Mouse (Mus musculus) heart, postnatal 0 days (tissue): Measurements from ENCODE around the gene Tm4sf4. TPM values are rescaled to one million over a fixed set of nuclear protein-coding genes. Genes with fewer than 3 reads are reported as not detected.

Experiments used
- ATAC-seq: fragments of 200-750 bp; cut with Nextera tagmentation; 2 replicates; pipeline ENCODE4 v1.8.0; 2017; ENCODE audit warnings: low read depth, moderate number of reproducible peaks, moderate library complexity; ENCODE audit not compliant: insufficient read depth
- DNase-seq: peaks from one replicate; pipeline ENCODE4 v3.0.0-alpha.2; 2016; ENCODE audit warnings: low spot score
- H3K27ac ChIP-seq: fragments of 300-500 bp; sonication (generic); 2 replicates; pipeline ENCODE4 v1.5.1; 2014; ENCODE audit warnings: low read depth, mild to moderate bottlenecking
- H3K27me3 ChIP-seq: fragments of 300-500 bp; sonication (generic); 2 replicates; pipeline ENCODE4 v1.6.1; 2014; ENCODE audit warnings: low read length, mixed read lengths; ENCODE audit not compliant: control insufficient read depth, insufficient read depth
- H3K36me3 ChIP-seq: fragments of 300-500 bp; sonication (generic); replicated peaks from 2 replicates; pipeline ENCODE4 v1.6.1; 2014; ENCODE audit warnings: low read length, mixed read lengths; ENCODE audit not compliant: control insufficient read depth, insufficient read depth
- H3K4me1 ChIP-seq: fragments of 300-500 bp; sonication (generic); 2 replicates; pipeline ENCODE4 v1.6.1; 2014; ENCODE audit warnings: antibody characterized with exemption; ENCODE audit not compliant: control insufficient read depth, insufficient read depth
- H3K4me2 ChIP-seq: fragments of 300-500 bp; sonication (generic); 2 replicates; pipeline ENCODE4 v1.6.1; 2014; ENCODE audit warnings: low read depth, mild to moderate bottlenecking, low read length, moderate library complexity
- H3K4me3 ChIP-seq: fragments of 300-500 bp; sonication (generic); 2 replicates; pipeline ENCODE4 v1.5.1; 2014; ENCODE audit warnings: low read depth, low read length
- H3K9ac ChIP-seq: fragments of 300-500 bp; sonication (generic); replicated peaks from 2 replicates; pipeline ENCODE4 v1.6.1; 2014; ENCODE audit warnings: low read depth, low read length, mixed read lengths
- H3K9me3 ChIP-seq: fragments of 300-500 bp; sonication (generic); replicated peaks from 2 replicates; pipeline ENCODE4 v1.6.1; 2016; ENCODE audit warnings: low read length; ENCODE audit not compliant: control insufficient read depth
- CTCF ChIP-seq: IDR thresholded peaks from 2 replicates; pipeline ENCODE4 v1.5.1; 2016; ENCODE audit warnings: antibody characterized with exemption, control low read depth, low read depth
- EP300 ChIP-seq: IDR thresholded peaks from 2 replicates; pipeline ENCODE4 v1.6.1; 2016; ENCODE audit warnings: antibody characterized with exemption, low read depth
- WGBS: fragments of 180-500 bp; shearing (Covaris S2); extraction: QIAGEN DNeasy Blood & Tissue Kit; methylation state at CpG from one replicate; pipeline ENCODE4 v1.1.7; 2014; 5-methylcytosine and 5-hydroxymethylcytosine counted together
- polyA plus RNA-seq: library from polyadenylated mRNA; unstranded; fragments of >200 nt; fragmentation: Nextera tagmentation; extraction: Ambion mirVana; gene quantifications from 2 replicates; pipeline ENCODE4 v1.2.1, GENCODE M21; 2015
- total RNA-seq: library from RNA; depleted of rRNA; stranded (reverse); fragments of >200 nt; gene quantifications from 2 replicates; pipeline ENCODE4 v1.2.3, GENCODE M21; 2014; ENCODE audit warnings: low replicate concordance; rRNA removed

Tm4sf4 gene
- total RNA-seq (0.92 TPM in 1 of 2 replicates, not detected in the other), polyA plus RNA-seq (0.73 and 1.2 TPM in 2 replicates)

GRCm38 (mm10) chr3:57425089-57425730, at the start of gene Tm4sf4:
Tm4sf4 (plus strand) TSS chr3:57425314.
- DNase-seq (no peak), ATAC-seq (no peak)
- H3K27ac ChIP-seq, result no peak within 1 kb of the TSS
- H3K4me2 ChIP-seq, result no peak within 1 kb of the TSS
- no peaks in the 10 kb centered on the region for H3K27me3 ChIP-seq
- no peak within 1 kb of the TSS for H3K9ac ChIP-seq
- H3K4me3 ChIP-seq, result no peak within 1 kb of the TSS
- H3K36me3 ChIP-seq, result no peaks in the 10 kb centered on the region
- 58% methylated on average over 10 of the region's 10 CpGs for WGBS
- H3K9me3 ChIP-seq, result no peaks in the 10 kb centered on the region
- no peak for TF ChIP-seq EP300
- TF ChIP-seq CTCF, result no peak
- H3K4me1 ChIP-seq, result peaks cover 26% of the 10 kb centered on the region

GRCm38 (mm10) chr3:57386423-57386822, 38.7 kb upstream of the Tm4sf4 start:
- no peak overlapping the region for H3K4me3 ChIP-seq
- no peaks in the 10 kb centered on the region for H3K36me3 ChIP-seq
- H3K4me2 ChIP-seq, result no peak overlapping the region
- no peak overlapping the region for H3K27ac ChIP-seq
- H3K9me3 ChIP-seq, result no peaks in the 10 kb centered on the region
- no peak for TF ChIP-seq CTCF
- TF ChIP-seq EP300, result no peak
- H3K9ac ChIP-seq, result no peak overlapping the region
- ATAC-seq, result no peak
- H3K27me3 ChIP-seq, result no peaks in the 10 kb centered on the region
- 50% methylated on average over 6 of the region's 6 CpGs for WGBS
- peaks cover 18% of the 10 kb centered on the region for H3K4me1 ChIP-seq
- no peak for DNase-seq

- no peak for DNase-seq
- TF ChIP-seq CTCF (no peak), EP300 (no peak)
- ATAC-seq, result no peak
- Histone ChIP-seq H3K4me2 (no peak overlapping the region), H3K9me3 (no peaks in the 10 kb centered on the region), H3K9ac (no peak overlapping the region), H3K27ac (peak overlapping the region; percentile 23; the same call in 1 of the 2 replicates), H3K4me1 (peaks cover 18% of the 10 kb centered on the region), H3K4me3 (no peak overlapping the region), H3K27me3 (no peaks in the 10 kb centered on the region), H3K36me3 (no peaks in the 10 kb centered on the region)
- WGBS, result 23% methylated on average over 2 of the region's 2 CpGs
Measured at GRCm38 (mm10) chr3:57386895-57387294, 38.2 kb upstream of the Tm4sf4 start.

- H3K9me3 ChIP-seq, result no peaks in the 10 kb centered on the region
- H3K9ac ChIP-seq, result no peak overlapping the region
- DNase-seq (no peak), ATAC-seq (no peak)
- no peaks in the 10 kb centered on the region for H3K27me3 ChIP-seq
- WGBS, result 74% methylated on average over 2 of the region's 2 CpGs
- TF ChIP-seq CTCF (no peak), EP300 (no peak)
- H3K4me1 ChIP-seq, result peaks cover 18% of the 10 kb centered on the region
- H3K36me3 ChIP-seq, result no peaks in the 10 kb centered on the region
- H3K27ac ChIP-seq, result no peak overlapping the region
- no peak overlapping the region for H3K4me2 ChIP-seq
- H3K4me3 ChIP-seq, result no peak overlapping the region
Measured at GRCm38 (mm10) chr3:57387593-57387992, 37.5 kb upstream of the Tm4sf4 start.

GRCm38 (mm10) chr3:57411535-57411934, 13.6 kb upstream of the Tm4sf4 start:
- ATAC-seq, result no peak
- H3K9me3 ChIP-seq, result no peaks in the 10 kb centered on the region
- H3K4me1 ChIP-seq, result no peaks in the 10 kb centered on the region
- DNase-seq, result no peak
- H3K9ac ChIP-seq, result no peak overlapping the region
- H3K4me2 ChIP-seq, result no peak overlapping the region
- WGBS, result 92% methylated on average over 4 of the region's 4 CpGs
- H3K27ac ChIP-seq, result no peak overlapping the region
- no peak overlapping the region for H3K4me3 ChIP-seq
- no peaks in the 10 kb centered on the region for H3K27me3 ChIP-seq
- no peak for TF ChIP-seq EP300
- no peak for TF ChIP-seq CTCF
- H3K36me3 ChIP-seq, result no peaks in the 10 kb centered on the region

- Histone ChIP-seq H3K27ac (no peak overlapping the region), H3K27me3 (no peaks in the 10 kb centered on the region), H3K9me3 (no peaks in the 10 kb centered on the region), H3K4me2 (no peak overlapping the region), H3K4me1 (0 out of 2 replicates have a peak, but pooled peaks cover 4% of the 10 kb centered on the region), H3K4me3 (no peak overlapping the region), H3K9ac (no peak overlapping the region), H3K36me3 (no peaks in the 10 kb centered on the region)
- no peak for DNase-seq
- ATAC-seq, result no peak
- WGBS, result 57% methylated on average over 2 of the region's 2 CpGs
- TF ChIP-seq EP300 (no peak), CTCF (no peak)
Measured at GRCm38 (mm10) chr3:57420233-57420632, 4.9 kb upstream of the Tm4sf4 start.
